Mouse (Mus musculus) heart, adult 2 months (tissue): ENCODE results near the gene Mfsd11.

ENCODE experiments used
- CTCF ChIP-seq: fragments of 200-600 bp; IDR thresholded peaks from 2 replicates; pipeline ENCODE4 v1.8.1; 2022; ENCODE audit warnings: antibody characterized with exemption, mild to moderate bottlenecking, moderate library complexity
- POLR2A ChIP-seq: fragments of 200-500 bp; IDR thresholded peaks from 2 replicates; pipeline ENCODE4 v1.6.1; 2011; ENCODE audit warnings: mild to moderate bottlenecking, low read depth, low read length, control low read depth; ENCODE audit not compliant: insufficient read depth

DNA sequence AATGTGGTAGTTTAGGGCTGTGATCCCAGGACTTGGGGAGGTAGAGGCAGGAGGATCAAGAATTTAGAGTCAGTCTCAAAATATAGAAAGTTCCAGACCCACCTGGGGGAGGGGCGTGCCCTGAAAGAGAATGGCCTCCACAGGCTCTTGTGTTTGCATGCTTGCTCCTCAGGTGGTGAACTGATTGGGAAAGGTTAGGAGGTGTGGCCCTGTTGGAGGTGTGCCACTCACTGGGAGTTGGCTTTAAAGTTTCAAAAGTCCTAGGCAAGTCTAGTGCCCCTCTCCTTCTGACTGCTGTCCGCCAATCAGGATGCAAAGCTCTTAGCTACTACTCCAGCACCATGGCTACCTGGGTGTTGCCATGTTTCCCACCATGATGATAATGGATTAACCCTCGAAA is 63.0 kb downstream of the Mfsd11 start:
- TF ChIP-seq CTCF: no peak
- TF ChIP-seq POLR2A: no peak
